Mouse (Mus musculus) hindbrain, postnatal 0 days (tissue): ENCODE results near the gene Usp25. TPM values are rescaled to one million over a fixed set of nuclear protein-coding genes. Genes with fewer than 3 reads are reported as not detected.

ENCODE experiments used
- ATAC-seq: fragments of 200-750 bp; cut with Nextera tagmentation; 2 replicates; pipeline ENCODE4 v1.8.0; 2017; ENCODE audit warnings: mild to moderate bottlenecking, moderate TSS enrichment, moderate library complexity
- DNase-seq: peaks from one replicate; pipeline ENCODE4 v3.0.0-alpha.2; 2015; ENCODE audit warnings: low spot score
- H3K27ac ChIP-seq: fragments of 300-500 bp; sonication (generic); 2 replicates; pipeline ENCODE4 v1.5.1; 2014; ENCODE audit warnings: mild to moderate bottlenecking
- H3K27me3 ChIP-seq: fragments of 300-500 bp; sonication (generic); 2 replicates; pipeline ENCODE4 v1.6.1; 2014; ENCODE audit warnings: low read length, mixed read lengths; ENCODE audit not compliant: insufficient read depth
- H3K36me3 ChIP-seq: fragments of 300-500 bp; sonication (generic); 2 replicates; pipeline ENCODE4 v1.6.1; 2014; ENCODE audit warnings: low read length, mixed read lengths; ENCODE audit not compliant: insufficient read depth
- H3K4me1 ChIP-seq: fragments of 300-500 bp; sonication (generic); 2 replicates; pipeline ENCODE4 v1.6.1; 2014; ENCODE audit warnings: antibody characterized with exemption, low read length, mixed read lengths; ENCODE audit not compliant: insufficient read depth
- H3K4me2 ChIP-seq: fragments of 300-500 bp; sonication (generic); 2 replicates; pipeline ENCODE4 v1.6.1; 2014; ENCODE audit warnings: low read depth, mild to moderate bottlenecking, low read length, moderate library complexity, mixed read lengths
- H3K4me3 ChIP-seq: fragments of 300-500 bp; sonication (generic); 2 replicates; pipeline ENCODE4 v1.5.1; 2014; ENCODE audit warnings: low read length
- H3K9ac ChIP-seq: fragments of 300-500 bp; sonication (generic); replicated peaks from 2 replicates; pipeline ENCODE4 v1.6.1; 2014; ENCODE audit warnings: mild to moderate bottlenecking, low read length, moderate library complexity, mixed read lengths
- H3K9me3 ChIP-seq: fragments of 300-500 bp; sonication (generic); 2 replicates; pipeline ENCODE4 v1.6.1; 2016; ENCODE audit warnings: low read length, mixed read lengths
- CTCF ChIP-seq: IDR thresholded peaks from 2 replicates; pipeline ENCODE4 v1.5.1; 2016; ENCODE audit warnings: antibody characterized with exemption, control low read depth, low read depth
- WGBS: fragments of 180-500 bp; shearing (Covaris S2); extraction: QIAGEN DNeasy Blood & Tissue Kit; methylation state at CpG from one replicate; pipeline ENCODE4 v1.1.7; 2014; 5-methylcytosine and 5-hydroxymethylcytosine counted together
- polyA plus RNA-seq: library from polyadenylated mRNA; unstranded; fragments of >200 nt; fragmentation: Nextera tagmentation; extraction: Ambion mirVana; gene quantifications from 2 replicates; pipeline ENCODE4 v1.2.1, GENCODE M21; 2015
- total RNA-seq: library from RNA; depleted of rRNA; stranded (reverse); fragments of >200 nt; gene quantifications from 2 replicates; pipeline ENCODE4 v1.2.3, GENCODE M21; 2014

Gene Usp25
- total and polyA plus RNA-seq, 2 experiments from 2014 or later: 10.5 to 29.0 TPM

DNA sequence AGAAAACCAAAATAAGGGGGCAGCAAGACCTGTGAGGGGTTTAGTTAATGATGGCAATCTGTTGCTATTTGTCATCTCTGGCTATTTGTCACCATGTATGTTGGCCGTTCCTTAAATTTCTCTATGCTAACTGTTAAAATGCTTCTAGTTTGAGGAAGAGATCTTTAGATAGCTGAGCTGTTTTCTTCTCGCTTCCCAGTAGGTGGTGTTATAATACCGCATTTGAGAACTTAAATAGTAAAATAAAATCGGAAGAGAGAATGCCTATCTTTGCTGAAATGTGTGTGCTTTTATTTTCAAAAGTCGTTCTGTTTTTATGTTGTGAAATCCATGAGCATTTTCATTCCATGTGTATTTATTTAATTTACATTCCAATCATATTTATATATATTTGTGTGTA, 115.2 kb downstream of the Usp25 start:
- H3K27me3 ChIP-seq: no peaks in the 10 kb centered on the region
- no peak overlapping the region for H3K4me3 ChIP-seq
- DNase-seq (peak; percentile 83), ATAC-seq (no peak)
- H3K27ac ChIP-seq: no peak overlapping the region
- no peaks in the 10 kb centered on the region for H3K36me3 ChIP-seq
- no peaks in the 10 kb centered on the region for H3K9me3 ChIP-seq
- no peak overlapping the region for H3K4me2 ChIP-seq
- H3K4me1 ChIP-seq: no peaks in the 10 kb centered on the region
- H3K9ac ChIP-seq: no peak overlapping the region
- 22% methylated on average over 5 of the region's 5 CpGs for WGBS
- peak; percentile 74 for TF ChIP-seq CTCF

DNA sequence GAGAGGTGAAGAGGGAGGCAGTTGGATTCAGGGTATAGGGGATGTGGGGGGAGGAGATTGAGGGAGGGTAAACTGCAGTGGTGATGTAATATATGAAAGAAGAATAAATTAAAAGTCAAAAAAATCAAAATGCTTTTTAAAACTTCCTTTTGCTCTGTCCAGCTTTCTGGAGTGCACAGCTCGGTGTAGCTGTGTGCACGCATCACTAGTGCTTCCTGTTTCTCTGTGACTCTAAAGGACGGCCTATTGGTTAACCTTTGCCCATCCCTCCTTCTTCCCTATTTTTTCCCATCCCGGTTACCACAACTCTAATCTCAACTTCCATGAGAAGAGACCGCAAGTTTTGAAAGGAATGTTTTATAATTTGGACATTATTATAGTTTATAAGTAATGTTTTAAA, 119.5 kb downstream of the Usp25 start:
- DNase-seq (no peak), ATAC-seq (no peak)
- Histone ChIP-seq H3K9ac (no peak overlapping the region), H3K9me3 (no peaks in the 10 kb centered on the region), H3K4me2 (no peak overlapping the region), H3K4me3 (no peak overlapping the region), H3K27me3 (no peaks in the 10 kb centered on the region), H3K4me1 (no peaks in the 10 kb centered on the region), H3K36me3 (no peaks in the 10 kb centered on the region), H3K27ac (no peak overlapping the region)
- no peak for TF ChIP-seq CTCF
- WGBS: 90% methylated on average over 5 of the region's 5 CpGs

DNA sequence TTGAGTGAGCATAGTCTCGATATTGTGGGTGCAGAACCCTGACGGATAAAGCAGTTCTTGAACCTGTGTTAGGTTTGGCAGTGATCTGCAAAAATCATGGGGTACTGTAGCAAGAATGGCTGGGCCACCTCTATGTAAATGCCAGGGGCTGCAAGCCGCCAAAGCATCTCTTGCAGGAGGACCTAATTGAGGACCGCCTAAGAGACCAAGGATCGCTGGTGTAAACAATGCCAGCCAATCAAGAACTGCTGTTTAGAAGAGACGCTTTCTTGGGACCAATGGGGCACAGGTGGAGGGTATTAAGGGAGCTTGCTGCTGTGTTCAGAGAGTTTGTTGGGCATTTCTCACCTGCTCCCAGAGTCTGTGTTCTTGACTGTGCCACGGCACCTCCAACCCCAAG, 127.1 kb downstream of the Usp25 start:
- H3K4me3 ChIP-seq: no peak overlapping the region
- ATAC-seq (no peak), DNase-seq (no peak)
- H3K27ac ChIP-seq: no peak overlapping the region
- H3K9ac ChIP-seq: no peak overlapping the region
- WGBS: 94% methylated on average over 7 of the region's 7 CpGs
- no peaks in the 10 kb centered on the region for H3K36me3 ChIP-seq
- TF ChIP-seq CTCF: no peak
- H3K4me1 ChIP-seq: no peaks in the 10 kb centered on the region
- no peak overlapping the region for H3K4me2 ChIP-seq
- H3K27me3 ChIP-seq: no peaks in the 10 kb centered on the region
- no peaks in the 10 kb centered on the region for H3K9me3 ChIP-seq

DNA sequence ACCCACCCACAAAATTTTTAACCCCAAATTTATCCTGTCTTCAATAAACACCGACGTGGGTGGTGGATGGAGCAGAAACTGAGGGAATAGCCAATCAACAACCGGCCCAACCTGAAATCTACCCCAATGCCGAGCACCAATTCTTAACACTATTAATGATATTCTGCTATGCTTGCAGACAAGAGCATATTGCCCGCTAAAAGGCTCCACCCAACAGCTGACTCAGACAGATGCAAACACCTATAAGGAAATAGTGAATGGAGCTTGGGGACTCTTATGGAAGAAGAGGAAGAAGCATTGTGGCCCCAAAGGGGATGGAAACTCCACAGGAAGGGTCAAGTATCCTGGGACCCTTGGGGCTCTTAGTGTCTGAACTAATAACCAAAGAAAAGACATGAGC, 133.3 kb downstream of the Usp25 start:
- H3K4me3 ChIP-seq: no peak overlapping the region
- TF ChIP-seq CTCF: no peak
- DNase-seq (no peak), ATAC-seq (no peak)
- H3K27me3 ChIP-seq: no peaks in the 10 kb centered on the region
- H3K36me3 ChIP-seq: no peaks in the 10 kb centered on the region
- no peak overlapping the region for H3K9ac ChIP-seq
- H3K27ac ChIP-seq: no peak overlapping the region
- no peaks in the 10 kb centered on the region for H3K9me3 ChIP-seq
- 99% methylated on average over 5 of the region's 5 CpGs for WGBS
- H3K4me2 ChIP-seq: no peak overlapping the region
- no peaks in the 10 kb centered on the region for H3K4me1 ChIP-seq

DNA sequence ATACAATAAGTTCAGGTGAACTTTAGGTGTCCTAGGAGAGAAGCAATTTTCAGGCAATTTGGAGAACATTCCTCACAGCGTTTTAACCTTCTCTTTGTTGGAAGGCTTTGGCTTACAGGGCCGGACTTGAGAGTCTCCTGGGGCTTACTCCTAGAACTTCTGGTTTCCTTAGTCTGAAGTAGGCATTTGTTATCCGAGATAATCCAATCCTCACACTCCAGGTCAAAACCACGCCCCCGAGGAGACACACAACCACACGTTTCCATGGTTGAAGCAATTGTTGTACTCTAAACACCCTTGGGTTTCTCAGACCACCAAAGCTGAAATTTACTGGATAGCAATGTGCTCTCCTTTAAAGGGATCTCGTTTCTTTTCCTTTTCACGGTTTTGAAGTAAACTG, 136.8 kb downstream of the Usp25 start:
- no peaks in the 10 kb centered on the region for H3K36me3 ChIP-seq
- no peaks in the 10 kb centered on the region for H3K9me3 ChIP-seq
- no peak overlapping the region for H3K4me2 ChIP-seq
- no peak overlapping the region for H3K27ac ChIP-seq
- no peak for TF ChIP-seq CTCF
- no peak overlapping the region for H3K4me3 ChIP-seq
- H3K27me3 ChIP-seq: no peaks in the 10 kb centered on the region
- H3K4me1 ChIP-seq: no peaks in the 10 kb centered on the region
- no peak for DNase-seq
- H3K9ac ChIP-seq: no peak overlapping the region
- 62% methylated on average over 8 of the region's 8 CpGs for WGBS
- no peak for ATAC-seq

DNA sequence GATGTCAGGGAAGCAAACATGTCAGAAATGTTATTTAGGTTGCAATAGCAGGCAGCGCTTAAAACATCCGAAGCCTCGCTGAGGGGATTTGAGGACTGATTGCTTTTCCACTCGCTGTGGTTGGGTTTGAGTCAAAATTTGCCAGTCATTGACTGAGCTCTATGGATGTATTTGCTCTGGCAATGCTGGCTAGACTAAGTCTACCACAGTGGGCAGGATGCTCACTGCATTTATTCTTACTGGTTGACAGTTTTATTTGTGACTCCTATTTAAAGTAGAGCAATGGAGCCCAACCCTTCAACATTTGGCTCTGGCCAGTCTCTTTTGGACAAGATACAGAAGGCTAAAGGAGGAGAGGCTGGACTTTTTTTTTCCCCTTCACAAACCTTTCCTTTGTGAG, 137.4 kb downstream of the Usp25 start:
- Histone ChIP-seq H3K9ac (no peak overlapping the region), H3K36me3 (no peaks in the 10 kb centered on the region), H3K27me3 (no peaks in the 10 kb centered on the region), H3K9me3 (no peaks in the 10 kb centered on the region), H3K4me2 (no peak overlapping the region), H3K27ac (no peak overlapping the region), H3K4me3 (no peak overlapping the region), H3K4me1 (no peaks in the 10 kb centered on the region)
- DNase-seq: peak; percentile 29
- TF ChIP-seq CTCF: no peak
- WGBS: 75% methylated on average over 4 of the region's 4 CpGs
- ATAC-seq: no peak

DNA sequence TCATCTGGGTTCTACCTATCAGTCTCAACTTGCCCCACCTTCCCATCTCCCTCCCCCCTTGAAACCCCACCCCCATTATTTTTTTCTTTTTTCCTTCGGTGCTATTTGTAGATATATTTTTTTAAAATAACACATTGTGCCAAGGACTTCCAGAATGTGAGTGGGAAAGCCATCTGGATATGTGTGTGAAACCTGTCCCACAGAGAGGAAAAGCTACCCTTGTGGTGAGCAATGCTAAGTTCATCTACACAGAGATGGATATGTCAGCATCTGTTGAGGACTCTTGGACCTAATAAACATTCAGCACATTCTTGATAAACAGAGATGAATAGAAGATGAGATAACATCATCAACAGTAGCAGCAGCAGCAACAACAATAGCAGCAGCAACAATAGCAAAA, 138.8 kb downstream of the Usp25 start:
- H3K9me3 ChIP-seq: no peaks in the 10 kb centered on the region
- no peak overlapping the region for H3K4me2 ChIP-seq
- ATAC-seq (no peak), DNase-seq (no peak)
- no peaks in the 10 kb centered on the region for H3K36me3 ChIP-seq
- TF ChIP-seq CTCF: no peak
- no peaks in the 10 kb centered on the region for H3K4me1 ChIP-seq
- H3K9ac ChIP-seq: no peak overlapping the region
- no peak overlapping the region for H3K27ac ChIP-seq
- 73% methylated on average over 1 of the region's 1 CpGs for WGBS
- H3K4me3 ChIP-seq: no peak overlapping the region
- no peaks in the 10 kb centered on the region for H3K27me3 ChIP-seq

DNA sequence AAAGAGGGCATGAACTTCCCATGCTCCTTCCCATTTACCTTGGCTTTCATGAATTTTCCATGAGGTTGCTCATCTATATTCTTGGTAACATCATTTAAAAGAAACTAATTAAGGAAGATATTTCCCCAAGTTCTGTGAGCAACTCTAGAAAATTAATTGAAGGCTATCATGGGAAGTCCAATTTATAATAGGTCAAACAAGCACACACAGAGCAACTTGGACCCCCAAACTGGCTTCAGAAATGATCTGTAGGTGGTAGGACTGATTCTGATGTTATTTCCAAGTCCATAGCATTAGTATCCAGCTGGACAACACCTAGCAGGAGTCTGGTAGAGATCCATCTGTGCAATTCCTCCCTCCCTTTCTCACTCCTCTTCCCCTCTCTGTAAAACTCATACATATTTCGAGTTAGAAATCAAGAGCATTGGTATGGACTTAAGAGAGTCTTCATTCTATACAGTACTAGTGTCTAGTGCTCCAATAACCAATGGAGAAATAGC, 139.8 kb downstream of the Usp25 start:
- no peaks in the 10 kb centered on the region for H3K4me1 ChIP-seq
- H3K4me3 ChIP-seq: no peak overlapping the region
- no peak for TF ChIP-seq CTCF
- no peaks in the 10 kb centered on the region for H3K9me3 ChIP-seq
- H3K36me3 ChIP-seq: no peaks in the 10 kb centered on the region
- no peak for ATAC-seq
- WGBS: 59% methylated on average over 1 of the region's 1 CpGs
- no peak overlapping the region for H3K4me2 ChIP-seq
- no peak overlapping the region for H3K27ac ChIP-seq
- DNase-seq: no peak
- H3K27me3 ChIP-seq: no peaks in the 10 kb centered on the region
- H3K9ac ChIP-seq: no peak overlapping the region
